Mouse (Mus musculus) kidney, embryonic 16.5 days (tissue): ENCODE measurements around the gene Gm12185. TPM values are rescaled to one million over a fixed set of nuclear protein-coding genes. Genes with fewer than 3 reads are reported as not detected.
A peak's percentile ranks its signal among the peaks of the same experiment; 100 is the strongest.
"Not testable (repeated sequence)": the region's sequence is repeated elsewhere in the genome, so short reads cannot be mapped to it uniquely, and the experiment has no call there.

Experiments used
- ATAC-seq: fragments of 200-750 bp; cut with Nextera tagmentation; 2 replicates; pipeline ENCODE4 v1.8.0; 2017; ENCODE audit warnings: moderate TSS enrichment; ENCODE audit not compliant: low FRiP score, low TSS enrichment
- H3K27ac ChIP-seq: fragments of 300-500 bp; sonication (generic); 2 replicates; pipeline ENCODE4 v1.5.1; 2014; ENCODE audit warnings: low read length
- H3K27me3 ChIP-seq: fragments of 300-500 bp; sonication (generic); 2 replicates; pipeline ENCODE4 v1.6.1; 2014; ENCODE audit warnings: low read length, control low read depth, mixed read lengths; ENCODE audit not compliant: insufficient read depth
- H3K36me3 ChIP-seq: fragments of 300-500 bp; sonication (generic); 2 replicates; pipeline ENCODE4 v1.6.1; 2014; ENCODE audit warnings: low read length, control low read depth, mixed read lengths; ENCODE audit not compliant: insufficient read depth
- H3K4me1 ChIP-seq: fragments of 300-500 bp; sonication (generic); 2 replicates; pipeline ENCODE4 v1.6.1; 2014; ENCODE audit warnings: low read length, control low read depth, mixed read lengths; ENCODE audit not compliant: insufficient read depth
- H3K4me2 ChIP-seq: fragments of 300-500 bp; sonication (generic); replicated peaks from 2 replicates; pipeline ENCODE4 v1.6.1; 2014; ENCODE audit warnings: low read depth, low read length
- H3K4me3 ChIP-seq: fragments of 300-500 bp; sonication (generic); 2 replicates; pipeline ENCODE4 v1.5.1; 2014; ENCODE audit warnings: mild to moderate bottlenecking, low read length
- H3K9ac ChIP-seq: fragments of 300-500 bp; sonication (generic); replicated peaks from 2 replicates; pipeline ENCODE4 v1.6.1; 2014; ENCODE audit warnings: low read length
- H3K9me3 ChIP-seq: fragments of 300-500 bp; sonication (generic); 2 replicates; pipeline ENCODE4 v1.6.1; 2016; ENCODE audit warnings: low read length, control low read depth
- whole genome bisulfite sequencing: fragments of 180-500 bp; shearing (Covaris S2); extraction: QIAGEN DNeasy Blood & Tissue Kit; methylation state at CpG from one replicate; pipeline ENCODE4 v1.1.7; 2014; 5-methylcytosine and 5-hydroxymethylcytosine counted together
- polyA plus RNA-seq: library from polyadenylated mRNA; unstranded; fragments of >200 nt; fragmentation: Nextera tagmentation; extraction: Ambion mirVana; gene quantifications from 2 replicates; pipeline ENCODE4 v1.2.1, GENCODE M21; 2015

Gm12185 gene
- polyA plus RNA-seq, 1 experiment from 2014 or later: not detected

GRCm38 (mm10) chr11:48875343-48875837 is 116.6 kb downstream of the Gm12185 start:
- H3K27me3 ChIP-seq, H3K4me3 ChIP-seq, H3K27ac ChIP-seq, ATAC-seq, H3K4me2 ChIP-seq, H3K36me3 ChIP-seq, H3K9ac ChIP-seq, H3K9me3 ChIP-seq: not testable (repeated sequence)
- H3K4me1 ChIP-seq: peaks cover 22% of the 10 kb centered on the region
- WGBS: 90% methylated on average over 1 of the region's 1 CpGs

GRCm38 (mm10) chr11:48874465-48874864 is 117.6 kb downstream of the Gm12185 start:
- WGBS: 0% methylated on average over 4 of the region's 4 CpGs

GRCm38 (mm10) chr11:48873591-48874290 is 118.3 kb downstream of the Gm12185 start:
- Histone ChIP-seq H3K4me2 (no peak overlapping the region), H3K36me3 (no peaks in the 10 kb centered on the region)
- no peak for ATAC-seq

More at GRCm38 (mm10) chr11:48874465-48874864, 117.6 kb downstream of the Gm12185 start:
- no peaks in the 10 kb centered on the region for H3K36me3 ChIP-seq
- H3K9ac ChIP-seq: no peak overlapping the region
- peaks cover 30% of the 10 kb centered on the region for H3K4me1 ChIP-seq
- H3K4me2 ChIP-seq: no peak overlapping the region
- H3K27ac ChIP-seq: no peak overlapping the region
- ATAC-seq: peak; percentile 40; the same call in 1 of the 2 replicates
- H3K4me3 ChIP-seq: no peak overlapping the region
- no peaks in the 10 kb centered on the region for H3K9me3 ChIP-seq
- H3K27me3 ChIP-seq: no peaks in the 10 kb centered on the region

GRCm38 (mm10) chr11:48872695-48873300 is 119.2 kb downstream of the Gm12185 start:
- Histone ChIP-seq H3K27me3 (no peaks in the 10 kb centered on the region), H3K4me2 (peak overlapping the region; percentile 88; the same call in 1 of the 2 replicates), H3K4me1 (peaks cover 34% of the 10 kb centered on the region), H3K4me3 (0 out of 2 replicates have a peak overlapping the region, but pooled peaks have one; percentile 54), H3K9me3 (no peaks in the 10 kb centered on the region), H3K27ac (peak overlapping the region; percentile 61), H3K36me3 (no peaks in the 10 kb centered on the region), H3K9ac (peak overlapping the region; percentile 69; the same call in 1 of the 2 replicates)
- no peak for ATAC-seq
- WGBS: 65% methylated on average over 7 of the region's 7 CpGs

More at GRCm38 (mm10) chr11:48873591-48874290, 118.3 kb downstream of the Gm12185 start:
- no peaks in the 10 kb centered on the region for H3K9me3 ChIP-seq
- no peaks in the 10 kb centered on the region for H3K27me3 ChIP-seq
- no peak overlapping the region for H3K27ac ChIP-seq
- H3K4me3 ChIP-seq: no peak overlapping the region
- WGBS: 53% methylated on average over 10 of the region's 10 CpGs
- H3K4me1 ChIP-seq: peaks cover 34% of the 10 kb centered on the region
- no peak overlapping the region for H3K9ac ChIP-seq

- WGBS: 5% methylated on average over 17 of the region's 17 CpGs
- Histone ChIP-seq H3K4me2 (peak overlapping the region; percentile 88), H3K27ac (peak overlapping the region; percentile 61), H3K4me3 (peak overlapping the region; percentile 54), H3K36me3 (no peaks in the 10 kb centered on the region; the same call in 1 of the 2 replicates), H3K27me3 (no peaks in the 10 kb centered on the region), H3K4me1 (peaks cover 34% of the 10 kb centered on the region), H3K9me3 (no peaks in the 10 kb centered on the region), H3K9ac (peak overlapping the region; percentile 69)
- peak; percentile 50 for ATAC-seq
These were observed 120.0 kb downstream of the Gm12185 start for GRCm38 (mm10) chr11:48871817-48872541.

- Histone ChIP-seq H3K4me2 (peak within 1 kb of the TSS; percentile 88), H3K27ac (peak within 1 kb of the TSS; percentile 61), H3K4me3 (peak within 1 kb of the TSS; percentile 54), H3K4me1 (peaks cover 34% of the 10 kb centered on the region), H3K36me3 (peaks cover 3% of the 10 kb centered on the region; the same call in 1 of the 2 replicates), H3K27me3 (no peaks in the 10 kb centered on the region), H3K9ac (peak within 1 kb of the TSS; percentile 69), H3K9me3 (no peaks in the 10 kb centered on the region)
- ATAC-seq: peak; percentile 47; the same call in 1 of the 2 replicates
- 1% methylated on average over 19 of the region's 19 CpGs for WGBS
These were observed 120.7 kb downstream of the Gm12185 start, which contains the start of gene Irgm1 for GRCm38 (mm10) chr11:48871201-48871772. Gene Irgm1, minus strand, starts transcription at chr11:48871683.

GRCm38 (mm10) chr11:48870781-48871180 is 121.2 kb downstream of the Gm12185 start:
- Histone ChIP-seq H3K4me3 (peak overlapping the region; percentile 54), H3K4me2 (peak overlapping the region; percentile 88), H3K4me1 (peaks cover 34% of the 10 kb centered on the region), H3K9ac (peak overlapping the region; percentile 69), H3K27me3 (no peaks in the 10 kb centered on the region), H3K27ac (peak overlapping the region; percentile 61), H3K9me3 (no peaks in the 10 kb centered on the region), H3K36me3 (peaks cover 8% of the 10 kb centered on the region; the same call in 1 of the 2 replicates)
- 33% methylated on average over 7 of the region's 7 CpGs for WGBS
- no peak for ATAC-seq

- no peaks in the 10 kb centered on the region for H3K27me3 ChIP-seq
- H3K4me3 ChIP-seq: peak overlapping the region; percentile 54
- 59% methylated on average over 7 of the region's 7 CpGs for WGBS
- H3K27ac ChIP-seq: peak overlapping the region; percentile 36; the same call in 1 of the 2 replicates
- H3K9ac ChIP-seq: peak overlapping the region; percentile 42
- ATAC-seq: no peak
- peaks cover 16% of the 10 kb centered on the region for H3K36me3 ChIP-seq
- H3K4me2 ChIP-seq: peak overlapping the region; percentile 88
- no peaks in the 10 kb centered on the region for H3K9me3 ChIP-seq
- peaks cover 34% of the 10 kb centered on the region for H3K4me1 ChIP-seq
These were observed 122.5 kb downstream of the Gm12185 start for GRCm38 (mm10) chr11:48869380-48870110.
